ENCODE assay signal across 14 mouse cellular contexts in genomic region chr3:89948655-89949054, GRCm38 (mm10). TPM values are rescaled to one million over a fixed set of nuclear protein-coding genes. Genes with fewer than 3 reads are reported as not detected.
DNase-seq lines count a peak whose midpoint lies in the region; ATAC-seq and TF ChIP-seq lines count a peak whose summit lies in the region.
"Had no signal": no experiment of that assay in that cellular context is flagged by ENCODE, and none has a peak within 500 bp of the region (broad histone marks: within the 10 kb centered on the region; RNA-seq: fewer than 3 reads in every experiment).

No protein-coding gene starts in this region.

- H3K4me2 ChIP-seq in heart, embryonic 16.5 days (ENCODE audit: low read depth, low read length), result no peak overlapping the region
- no peak overlapping the region for H3K4me2 ChIP-seq in intestine, postnatal 0 days (replicated peaks; ENCODE audit: low read depth)

- H3K36me3 ChIP-seq in heart, embryonic 16.5 days (ENCODE audit: control insufficient read depth, insufficient read depth), result peaks cover 89% of the 10 kb centered on the region
- peaks cover 57% of the 10 kb centered on the region for H3K36me3 ChIP-seq in intestine, postnatal 0 days (ENCODE audit: control insufficient read depth, insufficient read depth)

- H3K9ac ChIP-seq in heart, embryonic 16.5 days (ENCODE audit: low read length), result no peak overlapping the region
- H3K9ac ChIP-seq in intestine, postnatal 0 days (ENCODE audit: low read depth, low read length), result no peak overlapping the region
- H3K9ac ChIP-seq: liver, postnatal 0 days had no signal

- DNase-seq in heart, postnatal 25 days (ENCODE audit: low spot score), result no peak
- DNase-seq in cerebellum, adult 9-11 months, result peak; percentile 59
- DNase-seq in right cerebral cortex, postnatal 36 days (ENCODE audit: low spot score in 2 of 2), result peak; percentile 76 to 79
- no peak for DNase-seq in kidney, postnatal 36 days
- DNase-seq in adrenal gland, postnatal 10 days, result no peak
- DNase-seq: adrenal gland, adult 2 months; gastrocnemius, postnatal 36 days; kidney, adult 11 months; liver, postnatal 0 days had no signal

- H3K27ac ChIP-seq in heart, embryonic 16.5 days (ENCODE audit: low read length), result no peak overlapping the region
- no peak overlapping the region for H3K27ac ChIP-seq in intestine, postnatal 0 days (ENCODE audit: low read depth, low read length)

- ATAC-seq in heart, embryonic 16.5 days (replicated peaks; ENCODE audit: extremely low read depth, insufficient read depth, low FRiP score), result peak; percentile 38; the same call in 1 of the 2 replicates
- ATAC-seq in intestine, postnatal 0 days, result peak; percentile 44; the same call in 1 of the 2 replicates
- ATAC-seq in CD4-positive, CD25-positive, alpha-beta regulatory T cell, adult 4 months, result no peak
- ATAC-seq: liver, postnatal 0 days; Patski had no signal

- peaks cover 6% of the 10 kb centered on the region; the same call in 1 of the 2 replicates for H3K4me1 ChIP-seq in heart, embryonic 16.5 days (ENCODE audit: control insufficient read depth, insufficient read depth, low read length)
- no peaks in the 10 kb centered on the region for H3K4me1 ChIP-seq in intestine, postnatal 0 days (replicated peaks; ENCODE audit: control insufficient read depth, insufficient read depth, low read length)

- no peaks in the 10 kb centered on the region for H3K9me3 ChIP-seq in heart, embryonic 16.5 days (replicated peaks; ENCODE audit: control insufficient read depth, low read length)
- H3K9me3 ChIP-seq in intestine, postnatal 0 days (ENCODE audit: control insufficient read depth), result no peaks in the 10 kb centered on the region

- intact Hi-C loops in heart, postnatal 25 days (cut with DNase I), result no loop called here

- H3K4me3 ChIP-seq in heart, embryonic 16.5 days (ENCODE audit: low read length), result no peak overlapping the region
- H3K4me3 ChIP-seq in intestine, postnatal 0 days (ENCODE audit: low read depth, low read length), result no peak overlapping the region
- H3K4me3 ChIP-seq: erythroblast, embryonic 14.5 days had no signal

- WGBS in heart, embryonic 16.5 days, result 39% methylated on average over 6 of the region's 6 CpGs
- WGBS in intestine, postnatal 0 days, result 46% methylated on average over 6 of the region's 6 CpGs

- H3K27me3 ChIP-seq in heart, embryonic 16.5 days (ENCODE audit: control insufficient read depth, insufficient read depth, low read length), result no peaks in the 10 kb centered on the region
- H3K27me3 ChIP-seq in intestine, postnatal 0 days (replicated peaks; ENCODE audit: control insufficient read depth, insufficient read depth, low read length), result no peaks in the 10 kb centered on the region
- H3K27me3 ChIP-seq: Patski had no signal

- TF ChIP-seq CTCF in intestine, postnatal 0 days (IDR thresholded peaks at IDR 0.05; ENCODE audit: low read depth), result no peak

RNA-seq across cellular contexts. Expression of gene Atp8b2, which starts 14.7 kb away (rescaled TPM):
- 10.3 and 11.5 TPM in 2 replicates for polyA plus RNA-seq in heart, embryonic 16.5 days (2015; fragmentation: Nextera tagmentation; extraction: Ambion mirVana)
- 10 to 100 TPM; 25.0 to 32.4 TPM for total RNA-seq in heart, postnatal 25 days (2021)
- 2.4 TPM in 2 replicates for polyA plus RNA-seq in intestine, postnatal 0 days (2015; fragmentation: Nextera tagmentation; extraction: Ambion mirVana)
- polyA plus RNA-seq in CD4-positive, CD25-positive, alpha-beta regulatory T cell, adult 4 months (2017; shearing (Covaris generic)), result 10 to 100 TPM; 17.8 to 24.6 TPM
- 10 to 100 TPM; 44.3 to 52.3 TPM for total RNA-seq in adrenal gland, postnatal 10 days (2021)

RNA-seq across cellular contexts. Expression of gene Il6ra, which starts 35.7 kb away (rescaled TPM):
- polyA plus RNA-seq in heart, embryonic 16.5 days (2015; fragmentation: Nextera tagmentation; extraction: Ambion mirVana), result 1.1 TPM in 2 replicates
- 1 to 10 TPM; 3.8 to 5.0 TPM for total RNA-seq in heart, postnatal 25 days (2021)
- 2.8 and 3.2 TPM in 2 replicates for polyA plus RNA-seq in intestine, postnatal 0 days (2015; fragmentation: Nextera tagmentation; extraction: Ambion mirVana)
- 10 to 100 TPM; 18.3 to 20.4 TPM for polyA plus RNA-seq in CD4-positive, CD25-positive, alpha-beta regulatory T cell, adult 4 months (2017; shearing (Covaris generic))
- total RNA-seq in adrenal gland, postnatal 10 days (2021), result 10 to 100 TPM in 1 of 2 experiments, 1 to 10 TPM in 1; 7.2 to 17.2 TPM

RNA-seq across cellular contexts. Expression of gene Hax1, which starts 49.9 kb away (rescaled TPM):
- polyA plus RNA-seq in heart, embryonic 16.5 days (2015; fragmentation: Nextera tagmentation; extraction: Ambion mirVana), result 82.6 and 89.5 TPM in 2 replicates
- total RNA-seq in heart, postnatal 25 days (2021), result 10 to 100 TPM; 41.8 to 46.1 TPM
- polyA plus RNA-seq in intestine, postnatal 0 days (2015; fragmentation: Nextera tagmentation; extraction: Ambion mirVana), result 64.0 and 65.1 TPM in 2 replicates
- polyA plus RNA-seq in CD4-positive, CD25-positive, alpha-beta regulatory T cell, adult 4 months (2017; shearing (Covaris generic)), result 10 to 100 TPM; 69.2 to 70.3 TPM
- total RNA-seq in adrenal gland, postnatal 10 days (2021), result 100 to 1,000 TPM in 1 of 2 experiments, 10 to 100 TPM in 1; 92.7 to 110 TPM

Comparison
In these comparisons a context has a peak if more than half of its experiments do, and no peak if none do; other contexts are left out.
1. DNase-seq: peak in cerebellum, adult 9-11 months (single experiment) and right cerebral cortex, postnatal 36 days (2 of 2); none in heart, postnatal 25 days (single experiment), kidney, postnatal 36 days (0 of 2) and adrenal gland, postnatal 10 days (single experiment).